Mouse (Mus musculus): ENCODE results near the gene Fgfrl1.
A peak's percentile ranks its signal among the peaks of the same experiment; 100 is the strongest.
"Not testable (repeated sequence)": the region's sequence is repeated elsewhere in the genome, so short reads cannot be mapped to it uniquely, and the experiment has no call there.

Gene Fgfrl1

GRCm38 (mm10) chr5:108701341-108702021 is 9.3 kb downstream of the Fgfrl1 start:
- no peak for DNase-seq (ENCODE audit: low spot score)

GRCm38 (mm10) chr5:108703754-108704626 is 11.8 kb downstream of the Fgfrl1 start:
- DNase-seq (ENCODE audit: low spot score) = no peak

- DNase-seq (ENCODE audit: low spot score) = no peak
Observed at GRCm38 (mm10) chr5:108707758-108708157, 15.6 kb downstream of the Fgfrl1 start.

GRCm38 (mm10) chr5:108708419-108708818 is 16.2 kb downstream of the Fgfrl1 start:
- no peak for DNase-seq (ENCODE audit: low spot score)

GRCm38 (mm10) chr5:108708981-108709731 is 17.0 kb downstream of the Fgfrl1 start:
- no peak for DNase-seq (ENCODE audit: low spot score)

- DNase-seq (ENCODE audit: low spot score) = no peak
Observed at GRCm38 (mm10) chr5:108711968-108712367, 19.8 kb downstream of the Fgfrl1 start.

GRCm38 (mm10) chr5:108713096-108713495 is 20.9 kb downstream of the Fgfrl1 start:
- DNase-seq (ENCODE audit: low spot score) = no peak

GRCm38 (mm10) chr5:108713691-108714090 is 21.5 kb downstream of the Fgfrl1 start:
- DNase-seq (ENCODE audit: low spot score) = no peak

- DNase-seq (ENCODE audit: low spot score) = no peak
Observed at GRCm38 (mm10) chr5:108714149-108714548, 22.0 kb downstream of the Fgfrl1 start.

GRCm38 (mm10) chr5:108715974-108716373 is 23.8 kb downstream of the Fgfrl1 start:
- no peak for DNase-seq (ENCODE audit: low spot score)

GRCm38 (mm10) chr5:108718051-108718450 is 25.9 kb downstream of the Fgfrl1 start:
- no peak for DNase-seq (ENCODE audit: low spot score)

GRCm38 (mm10) chr5:108719761-108720160 is 27.6 kb downstream of the Fgfrl1 start:
- no peak for DNase-seq (ENCODE audit: low spot score)

- no peak for DNase-seq (ENCODE audit: low spot score)
Observed at GRCm38 (mm10) chr5:108724006-108724405, 31.8 kb downstream of the Fgfrl1 start.

GRCm38 (mm10) chr5:108726557-108727248 is 34.5 kb downstream of the Fgfrl1 start:
- peak; percentile 84 for DNase-seq (ENCODE audit: low spot score)

GRCm38 (mm10) chr5:108727425-108727824 is 35.2 kb downstream of the Fgfrl1 start:
- DNase-seq (ENCODE audit: low spot score) = no peak

GRCm38 (mm10) chr5:108741844-108742243 is 49.7 kb downstream of the Fgfrl1 start:
- no peak for DNase-seq (ENCODE audit: low spot score)

GRCm38 (mm10) chr5:108742596-108742995 is 50.4 kb downstream of the Fgfrl1 start:
- DNase-seq (ENCODE audit: low spot score) = no peak

- peak; percentile 55 for DNase-seq (ENCODE audit: low spot score)
Observed at GRCm38 (mm10) chr5:108743856-108744255, 51.7 kb downstream of the Fgfrl1 start.

- DNase-seq (ENCODE audit: low spot score) = no peak
Observed at GRCm38 (mm10) chr5:108744629-108745028, 52.4 kb downstream of the Fgfrl1 start.

GRCm38 (mm10) chr5:108750328-108751210 is 58.4 kb downstream of the Fgfrl1 start:
- no peak for DNase-seq (ENCODE audit: low spot score)

- not testable (repeated sequence) for DNase-seq (ENCODE audit: low spot score)
Observed at GRCm38 (mm10) chr5:108751258-108751657, 59.1 kb downstream of the Fgfrl1 start.
